Mouse (Mus musculus): ENCODE data around the gene Rbpms2. TPM values are rescaled to one million over a fixed set of nuclear protein-coding genes. Genes with fewer than 3 reads are reported as not detected.

Rbpms2 gene
- polyA plus RNA-seq, 1 experiment, result 162 TPM

GRCm38 (mm10) chr9:65703241-65703640 lies 73.8 kb downstream of the Rbpms2 start:
- Histone ChIP-seq H3K27ac (ENCODE audit: insufficient read depth, low read length) (no peak overlapping the region), H3K27me3 (ENCODE audit: control insufficient read depth, insufficient read depth, low read length, poor library complexity, severe bottlenecking) (no peaks in the 10 kb centered on the region), H3K9me3 (replicated peaks; ENCODE audit: control insufficient read depth, insufficient read depth, low read length, poor library complexity, severe bottlenecking) (no peaks in the 10 kb centered on the region), H3K36me3 (ENCODE audit: control insufficient read depth, insufficient read depth, low read length, poor library complexity, severe bottlenecking) (peaks cover 31% of the 10 kb centered on the region), H3K4me3 (ENCODE audit: low read depth, low read length) (no peak overlapping the region), H3K4me1 (ENCODE audit: control insufficient read depth, insufficient read depth, low read length) (no peaks in the 10 kb centered on the region), H3K9ac (ENCODE audit: low read depth, poor library complexity, severe bottlenecking) (no peak overlapping the region)
- TF ChIP-seq EP300 (IDR thresholded peaks at IDR 0.05; ENCODE audit: insufficient read depth, low read depth, low read length) (no peak), POLR2A (IDR thresholded peaks at IDR 0.05; ENCODE audit: insufficient read depth, low read length) (no peak), CTCF (IDR thresholded peaks at IDR 0.05; ENCODE audit: low read depth, low read length) (no peak)

- Histone ChIP-seq H3K4me3 (ENCODE audit: low read depth, low read length) (no peak overlapping the region), H3K27me3 (ENCODE audit: control insufficient read depth, insufficient read depth, low read length, poor library complexity, severe bottlenecking) (no peaks in the 10 kb centered on the region), H3K27ac (ENCODE audit: insufficient read depth, low read length) (no peak overlapping the region), H3K9me3 (replicated peaks; ENCODE audit: control insufficient read depth, insufficient read depth, low read length, poor library complexity, severe bottlenecking) (no peaks in the 10 kb centered on the region), H3K36me3 (ENCODE audit: control insufficient read depth, insufficient read depth, low read length, poor library complexity, severe bottlenecking) (peaks cover 31% of the 10 kb centered on the region), H3K9ac (ENCODE audit: low read depth, poor library complexity, severe bottlenecking) (no peak overlapping the region), H3K4me1 (ENCODE audit: control insufficient read depth, insufficient read depth, low read length) (no peaks in the 10 kb centered on the region)
- TF ChIP-seq POLR2A (IDR thresholded peaks at IDR 0.05; ENCODE audit: insufficient read depth, low read length), result no peak
- no peak for TF ChIP-seq CTCF (IDR thresholded peaks at IDR 0.05; ENCODE audit: low read depth, low read length)
- TF ChIP-seq EP300 (IDR thresholded peaks at IDR 0.05; ENCODE audit: insufficient read depth, low read depth, low read length), result no peak
These were observed 74.6 kb downstream of the Rbpms2 start for GRCm38 (mm10) chr9:65703926-65704595.

Other genes with a start within 250 kb of the Rbpms2 start
- gene Kbtbd13, start 238.0 kb upstream of the Rbpms2 start, polyA plus RNA-seq (2011; ENCODE audit: insufficient read depth, insufficient read length, low read depth, missing spikeins), result 0.27 and 0.52 TPM in 2 replicates
- gene Rasl12, start 231.1 kb upstream of the Rbpms2 start, polyA plus RNA-seq (2011; ENCODE audit: insufficient read depth, insufficient read length, low read depth, missing spikeins), result 0.33 and 0.40 TPM in 2 replicates
- not detected in 2 replicates for gene Slc51b, start 206.7 kb upstream of the Rbpms2 start, polyA plus RNA-seq (2011; ENCODE audit: insufficient read depth, insufficient read length, low read depth, missing spikeins)
- gene Mtfmt, start 193.9 kb upstream of the Rbpms2 start, polyA plus RNA-seq (2011; ENCODE audit: insufficient read depth, insufficient read length, low read depth, missing spikeins), result 16.7 and 22.4 TPM in 2 replicates
- 50.8 and 52.8 TPM in 2 replicates for gene Spg21, start 168.7 kb upstream of the Rbpms2 start, polyA plus RNA-seq (2011; ENCODE audit: insufficient read depth, insufficient read length, low read depth, missing spikeins)
- gene Ankdd1a, start 109.5 kb upstream of the Rbpms2 start, polyA plus RNA-seq (2011; ENCODE audit: insufficient read depth, insufficient read length, low read depth, missing spikeins), result not detected in 2 replicates
- 6.1 and 6.2 TPM in 2 replicates for gene Plekho2, start 49.6 kb upstream of the Rbpms2 start, polyA plus RNA-seq (2011; ENCODE audit: insufficient read depth, insufficient read length, low read depth, missing spikeins)
- 27.7 and 32.3 TPM in 2 replicates for gene Pif1, start 42.5 kb upstream of the Rbpms2 start, polyA plus RNA-seq (2011; ENCODE audit: insufficient read depth, insufficient read length, low read depth, missing spikeins)
- gene Oaz2, start 38.4 kb downstream of the Rbpms2 start, polyA plus RNA-seq (2011; ENCODE audit: insufficient read depth, insufficient read length, low read depth, missing spikeins), result 69.0 and 81.5 TPM in 2 replicates
- gene Zfp609, start 197.9 kb downstream of the Rbpms2 start, polyA plus RNA-seq (2011; ENCODE audit: insufficient read depth, insufficient read length, low read depth, missing spikeins), result 47.0 and 48.8 TPM in 2 replicates